Mouse (Mus musculus) embryo, embryonic 11.5 days (tissue): ENCODE measurements around the gene Zmym5.
"Not testable (repeated sequence)": the region's sequence is repeated elsewhere in the genome, so short reads cannot be mapped to it uniquely, and the experiment has no call there.

ENCODE experiments used
- DNase-seq: peaks from one replicate; pipeline ENCODE4 v3.0.0-alpha.2; 2012; ENCODE audit warnings: low read depth, low spot score

Zmym5 gene

DNA sequence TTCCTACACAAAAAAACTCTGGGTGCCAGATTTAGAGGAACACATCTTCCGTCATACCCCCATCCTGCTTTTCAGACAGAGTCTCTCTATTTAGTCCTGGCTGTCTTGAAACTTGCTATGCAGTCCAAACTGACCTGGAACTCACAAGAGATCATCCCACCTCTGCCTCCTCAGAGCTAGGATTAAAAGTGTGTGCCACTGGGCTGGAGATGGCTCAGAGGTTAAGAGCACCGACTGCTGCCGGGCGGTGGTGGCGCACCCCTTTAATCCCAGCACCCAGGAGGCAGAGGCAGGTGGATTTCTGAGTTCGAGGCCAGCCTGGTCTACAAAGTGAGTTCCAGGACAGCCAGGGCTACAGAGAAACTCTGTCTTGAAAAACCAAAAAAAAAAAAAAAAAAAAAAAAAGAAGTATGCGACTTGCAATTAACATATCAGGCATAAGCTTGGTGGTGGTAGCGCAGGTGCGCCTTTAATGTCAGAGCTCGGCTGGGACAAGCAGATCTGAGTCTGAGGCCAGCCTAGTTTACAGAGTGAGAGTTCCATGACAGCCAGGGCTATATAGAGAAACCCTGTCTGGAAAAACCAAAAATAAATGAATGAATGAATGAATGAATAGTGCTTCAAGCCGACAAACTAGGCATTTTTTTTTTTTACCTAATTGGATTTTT is 34.8 kb downstream of the Zmym5 start:
- DNase-seq: no peak

DNA sequence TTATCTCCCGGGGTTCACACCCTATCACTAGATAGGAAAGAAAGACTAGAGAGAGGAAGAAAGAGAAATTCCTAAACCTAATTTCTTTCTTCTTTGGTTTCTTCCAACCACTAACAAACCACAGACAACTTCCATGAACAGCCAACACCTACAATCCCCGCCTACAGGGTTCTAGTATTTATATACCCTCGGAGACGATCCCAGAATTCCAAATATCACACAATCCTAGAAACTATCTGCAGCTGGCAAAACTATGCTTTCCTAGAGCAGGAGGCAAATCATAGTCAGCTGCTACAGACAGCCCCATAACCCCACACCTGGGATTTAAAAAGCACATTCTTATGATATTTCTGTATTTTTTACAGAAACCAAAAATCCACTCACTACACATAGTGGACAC is 36.1 kb downstream of the Zmym5 start:
- DNase-seq: no peak

GRCm38 (mm10) chr14:56766438-56766837 is 45.1 kb downstream of the Zmym5 start:
- not testable (repeated sequence) for DNase-seq

GRCm38 (mm10) chr14:56765117-56765516 is 46.4 kb downstream of the Zmym5 start:
- not testable (repeated sequence) for DNase-seq

DNA sequence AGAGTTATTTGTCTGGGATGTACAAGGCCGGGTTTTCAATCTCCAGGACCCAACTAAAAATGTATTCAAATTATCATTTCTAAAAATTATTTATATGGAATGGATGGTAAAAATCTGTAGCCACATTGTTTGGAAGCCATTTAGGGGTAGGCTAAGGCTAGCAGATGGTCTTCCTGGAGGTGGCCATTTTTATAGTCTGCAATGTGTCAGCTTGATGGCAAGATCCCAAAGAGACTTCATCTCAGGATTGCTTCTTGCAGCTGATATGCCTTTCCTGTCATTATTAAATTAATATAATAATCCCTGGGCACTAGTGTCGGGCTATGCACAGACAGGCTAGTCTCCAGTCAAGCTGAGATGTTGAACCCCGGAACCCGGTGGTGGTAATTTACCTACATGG is 60.2 kb downstream of the Zmym5 start:
- DNase-seq: no peak
